Mouse (Mus musculus): ENCODE measurements at regions not wholly inside any gene's neighbourhood (a gene's known extent, or its start where the extent isn't known, plus 50 kb on each side); places are given as distances from the start of the nearest gene placed in this dataset.

- WGBS: 97% methylated on average over 2 of the region's 2 CpGs
- no peak overlapping the region for H3K4me2 ChIP-seq (ENCODE audit: low read length)
- H3K36me3 ChIP-seq (ENCODE audit: control insufficient read depth, insufficient read depth): no peaks in the 10 kb centered on the region
- ATAC-seq: no peak
- no peak overlapping the region for H3K9ac ChIP-seq (replicated peaks; ENCODE audit: low read depth, low read length)
- no peak overlapping the region for H3K27ac ChIP-seq (ENCODE audit: low read length)
- H3K4me3 ChIP-seq (replicated peaks; ENCODE audit: low read length): no peak overlapping the region
- no peaks in the 10 kb centered on the region for H3K27me3 ChIP-seq (replicated peaks; ENCODE audit: control insufficient read depth, insufficient read depth, low read length)
- no peaks in the 10 kb centered on the region for H3K4me1 ChIP-seq (replicated peaks; ENCODE audit: control insufficient read depth, insufficient read depth, low read length)
- no peaks in the 10 kb centered on the region for H3K9me3 ChIP-seq (ENCODE audit: control insufficient read depth, low read length)
Observed at GRCm38 (mm10) chr12:94070940-94071505, 1621.0 kb upstream of the Flrt2 start.

- WGBS: 5% methylated on average over 1 of the region's 1 CpGs
- no peaks in the 10 kb centered on the region for H3K27me3 ChIP-seq (replicated peaks; ENCODE audit: control insufficient read depth, insufficient read depth, low read length)
- H3K4me2 ChIP-seq (ENCODE audit: low read length): no peak overlapping the region
- no peak overlapping the region for H3K27ac ChIP-seq (ENCODE audit: low read length)
- ATAC-seq: peak; percentile 72
- no peak overlapping the region for H3K9ac ChIP-seq (replicated peaks; ENCODE audit: low read depth, low read length)
- H3K4me3 ChIP-seq (replicated peaks; ENCODE audit: low read length): no peak overlapping the region
- no peaks in the 10 kb centered on the region for H3K4me1 ChIP-seq (replicated peaks; ENCODE audit: control insufficient read depth, insufficient read depth, low read length)
- H3K36me3 ChIP-seq (ENCODE audit: control insufficient read depth, insufficient read depth): no peaks in the 10 kb centered on the region
- H3K9me3 ChIP-seq (ENCODE audit: control insufficient read depth, low read length): no peaks in the 10 kb centered on the region
Observed at GRCm38 (mm10) chr12:94105582-94106162, 1586.4 kb upstream of the Flrt2 start.

GRCm38 (mm10) chr12:94150143-94150542 is 1541.9 kb upstream of the Flrt2 start:
- no peaks in the 10 kb centered on the region for H3K9me3 ChIP-seq (ENCODE audit: control insufficient read depth, low read length)
- no peak overlapping the region for H3K4me2 ChIP-seq (ENCODE audit: low read length)
- ATAC-seq: no peak
- no peaks in the 10 kb centered on the region for H3K36me3 ChIP-seq (ENCODE audit: control insufficient read depth, insufficient read depth)
- H3K9ac ChIP-seq (replicated peaks; ENCODE audit: low read depth, low read length): no peak overlapping the region
- H3K4me3 ChIP-seq (replicated peaks; ENCODE audit: low read length): no peak overlapping the region
- H3K27me3 ChIP-seq (replicated peaks; ENCODE audit: control insufficient read depth, insufficient read depth, low read length): no peaks in the 10 kb centered on the region
- no peaks in the 10 kb centered on the region for H3K4me1 ChIP-seq (replicated peaks; ENCODE audit: control insufficient read depth, insufficient read depth, low read length)
- H3K27ac ChIP-seq (ENCODE audit: low read length): no peak overlapping the region
- 78% methylated on average over 5 of the region's 5 CpGs for WGBS

- ATAC-seq: no peak
- H3K4me3 ChIP-seq (replicated peaks; ENCODE audit: low read length): no peak overlapping the region
- no peaks in the 10 kb centered on the region for H3K9me3 ChIP-seq (ENCODE audit: control insufficient read depth, low read length)
- H3K36me3 ChIP-seq (ENCODE audit: control insufficient read depth, insufficient read depth): no peaks in the 10 kb centered on the region
- H3K4me2 ChIP-seq (ENCODE audit: low read length): no peak overlapping the region
- no peak overlapping the region for H3K27ac ChIP-seq (ENCODE audit: low read length)
- H3K4me1 ChIP-seq (replicated peaks; ENCODE audit: control insufficient read depth, insufficient read depth, low read length): no peaks in the 10 kb centered on the region
- no peak overlapping the region for H3K9ac ChIP-seq (replicated peaks; ENCODE audit: low read depth, low read length)
- 90% methylated on average over 12 of the region's 12 CpGs for WGBS
- H3K27me3 ChIP-seq (replicated peaks; ENCODE audit: control insufficient read depth, insufficient read depth, low read length): no peaks in the 10 kb centered on the region
Observed at GRCm38 (mm10) chr12:94155110-94155858, 1536.7 kb upstream of the Flrt2 start.

GRCm38 (mm10) chr12:94182358-94182757 is 1509.7 kb upstream of the Flrt2 start:
- ATAC-seq: no peak
- Histone ChIP-seq H3K9ac (replicated peaks; ENCODE audit: low read depth, low read length) (no peak overlapping the region), H3K9me3 (ENCODE audit: control insufficient read depth, low read length) (no peaks in the 10 kb centered on the region), H3K27me3 (replicated peaks; ENCODE audit: control insufficient read depth, insufficient read depth, low read length) (no peaks in the 10 kb centered on the region), H3K27ac (ENCODE audit: low read length) (no peak overlapping the region), H3K4me2 (ENCODE audit: low read length) (no peak overlapping the region), H3K4me1 (replicated peaks; ENCODE audit: control insufficient read depth, insufficient read depth, low read length) (0 out of 2 replicates have a peak, but pooled peaks cover 2% of the 10 kb centered on the region), H3K4me3 (replicated peaks; ENCODE audit: low read length) (no peak overlapping the region), H3K36me3 (ENCODE audit: control insufficient read depth, insufficient read depth) (no peaks in the 10 kb centered on the region)
- WGBS: 19% methylated on average over 1 of the region's 1 CpGs

GRCm38 (mm10) chr12:94190620-94191081 is 1501.4 kb upstream of the Flrt2 start:
- H3K27me3 ChIP-seq (replicated peaks; ENCODE audit: control insufficient read depth, insufficient read depth, low read length): no peaks in the 10 kb centered on the region
- H3K4me1 ChIP-seq (replicated peaks; ENCODE audit: control insufficient read depth, insufficient read depth, low read length): no peaks in the 10 kb centered on the region
- H3K4me3 ChIP-seq (replicated peaks; ENCODE audit: low read length): no peak overlapping the region
- ATAC-seq: no peak
- WGBS: 76% methylated on average over 4 of the region's 4 CpGs
- no peak overlapping the region for H3K27ac ChIP-seq (ENCODE audit: low read length)
- H3K9me3 ChIP-seq (ENCODE audit: control insufficient read depth, low read length): no peaks in the 10 kb centered on the region
- H3K36me3 ChIP-seq (ENCODE audit: control insufficient read depth, insufficient read depth): no peaks in the 10 kb centered on the region
- H3K9ac ChIP-seq (replicated peaks; ENCODE audit: low read depth, low read length): no peak overlapping the region
- no peak overlapping the region for H3K4me2 ChIP-seq (ENCODE audit: low read length)

GRCm38 (mm10) chr12:94217906-94218305 is 1474.1 kb upstream of the Flrt2 start:
- Histone ChIP-seq H3K4me2 (ENCODE audit: low read length) (no peak overlapping the region), H3K36me3 (ENCODE audit: control insufficient read depth, insufficient read depth) (no peaks in the 10 kb centered on the region), H3K27ac (ENCODE audit: low read length) (no peak overlapping the region), H3K4me3 (replicated peaks; ENCODE audit: low read length) (no peak overlapping the region), H3K9me3 (ENCODE audit: control insufficient read depth, low read length) (no peaks in the 10 kb centered on the region), H3K27me3 (replicated peaks; ENCODE audit: control insufficient read depth, insufficient read depth, low read length) (no peaks in the 10 kb centered on the region), H3K9ac (replicated peaks; ENCODE audit: low read depth, low read length) (no peak overlapping the region), H3K4me1 (replicated peaks; ENCODE audit: control insufficient read depth, insufficient read depth, low read length) (no peaks in the 10 kb centered on the region)
- WGBS: 90% methylated on average over 4 of the region's 4 CpGs
- no peak for ATAC-seq

- Histone ChIP-seq H3K4me1 (replicated peaks; ENCODE audit: control insufficient read depth, insufficient read depth, low read length) (no peaks in the 10 kb centered on the region), H3K27me3 (replicated peaks; ENCODE audit: control insufficient read depth, insufficient read depth, low read length) (no peaks in the 10 kb centered on the region), H3K36me3 (ENCODE audit: control insufficient read depth, insufficient read depth) (no peaks in the 10 kb centered on the region), H3K9me3 (ENCODE audit: control insufficient read depth, low read length) (no peaks in the 10 kb centered on the region), H3K27ac (ENCODE audit: low read length) (no peak overlapping the region), H3K4me2 (ENCODE audit: low read length) (no peak overlapping the region), H3K4me3 (replicated peaks; ENCODE audit: low read length) (no peak overlapping the region), H3K9ac (replicated peaks; ENCODE audit: low read depth, low read length) (no peak overlapping the region)
- ATAC-seq: no peak
- WGBS: 84% methylated on average over 4 of the region's 4 CpGs
Observed at GRCm38 (mm10) chr12:94229894-94230293, 1462.1 kb upstream of the Flrt2 start.

- WGBS: 70% methylated on average over 2 of the region's 2 CpGs
Observed at GRCm38 (mm10) chr12:94245366-94245765, 1446.7 kb upstream of the Flrt2 start.

More at GRCm38 (mm10) chr12:94245366-94245765, 1446.7 kb upstream of the Flrt2 start:
- no peak overlapping the region for H3K27ac ChIP-seq (ENCODE audit: low read length)
- H3K9me3 ChIP-seq (ENCODE audit: control insufficient read depth, low read length): no peaks in the 10 kb centered on the region
- H3K4me3 ChIP-seq (replicated peaks; ENCODE audit: low read length): no peak overlapping the region
- H3K36me3 ChIP-seq (ENCODE audit: control insufficient read depth, insufficient read depth): no peaks in the 10 kb centered on the region
- no peak overlapping the region for H3K4me2 ChIP-seq (ENCODE audit: low read length)
- no peak overlapping the region for H3K9ac ChIP-seq (replicated peaks; ENCODE audit: low read depth, low read length)
- no peaks in the 10 kb centered on the region for H3K4me1 ChIP-seq (replicated peaks; ENCODE audit: control insufficient read depth, insufficient read depth, low read length)
- no peak for ATAC-seq
- H3K27me3 ChIP-seq (replicated peaks; ENCODE audit: control insufficient read depth, insufficient read depth, low read length): no peaks in the 10 kb centered on the region

Measured in forebrain, embryonic 16.5 days (tissue).